Mouse (Mus musculus): Measurements from ENCODE around the gene BC147527. TPM values are rescaled to one million over a fixed set of nuclear protein-coding genes. Genes with fewer than 3 reads are reported as not detected.
"Not testable (repeated sequence)": the region's sequence is repeated elsewhere in the genome, so short reads cannot be mapped to it uniquely, and the experiment has no call there.

BC147527 gene
- polyA plus RNA-seq (2015; fragmentation: Nextera tagmentation; extraction: Ambion mirVana): 0.34 and 0.41 TPM in 2 replicates

DNA sequence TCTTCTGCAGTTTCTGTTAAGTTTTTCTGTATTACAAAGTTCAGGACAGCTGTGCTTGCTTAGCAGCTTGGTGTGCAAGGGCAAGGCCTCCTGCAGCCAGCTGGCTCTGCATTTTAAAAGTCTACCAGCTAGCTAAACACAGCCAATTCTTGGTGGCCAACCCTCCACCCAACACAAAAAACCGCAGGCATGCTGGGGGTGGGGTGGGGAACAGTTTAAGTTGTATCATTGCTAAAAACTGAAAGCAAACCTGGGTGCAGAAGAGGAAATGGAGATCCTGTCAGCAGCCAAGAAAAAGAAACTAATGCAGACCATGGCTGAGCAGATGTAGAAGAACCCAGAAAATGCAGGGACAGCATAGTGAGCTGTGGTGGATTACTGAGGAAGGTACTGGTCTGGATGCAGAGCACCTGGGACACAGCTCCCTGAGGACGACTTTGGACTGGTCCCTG, at the start of gene BC147527:
Gene BC147527 (plus strand): TSS at position 402 of the 452 bp plus-strand sequence.
- Histone ChIP-seq H3K36me3 (ENCODE audit: insufficient read depth, low read length) (no peaks in the 10 kb centered on the region), H3K4me1 (replicated peaks; ENCODE audit: insufficient read depth, low read length) (no peaks in the 10 kb centered on the region), H3K4me2 (ENCODE audit: low read length) (no peak within 1 kb of the TSS), H3K4me3 (replicated peaks; ENCODE audit: low read depth, low read length) (no peak within 1 kb of the TSS), H3K27me3 (ENCODE audit: insufficient read depth, low read length) (no peaks in the 10 kb centered on the region), H3K27ac (no peak within 1 kb of the TSS), H3K9ac (ENCODE audit: low read depth, low read length) (no peak within 1 kb of the TSS), H3K9me3 (replicated peaks; ENCODE audit: low read length) (no peaks in the 10 kb centered on the region)
- WGBS: 55% methylated on average over 2 of the region's 2 CpGs
- TF ChIP-seq CTCF (IDR thresholded peaks at IDR 0.05; ENCODE audit: low read depth): no peak
- ATAC-seq (replicated peaks; ENCODE audit: low FRiP score, low read depth): no peak
- DNase-seq (ENCODE audit: low spot score): no peak

GRCm38 (mm10) chr13:120251208-120251924, 48.8 kb upstream of the BC147527 start:
- not testable (repeated sequence) for H3K9me3 ChIP-seq (replicated peaks; ENCODE audit: low read length); H3K9ac ChIP-seq (ENCODE audit: low read depth, low read length); ATAC-seq (replicated peaks; ENCODE audit: low FRiP score, low read depth); H3K4me1 ChIP-seq (replicated peaks; ENCODE audit: insufficient read depth, low read length); H3K27me3 ChIP-seq (ENCODE audit: insufficient read depth, low read length); H3K27ac ChIP-seq; H3K4me3 ChIP-seq (replicated peaks; ENCODE audit: low read depth, low read length); H3K36me3 ChIP-seq (ENCODE audit: insufficient read depth, low read length); DNase-seq (ENCODE audit: low spot score); H3K4me2 ChIP-seq (ENCODE audit: low read length)
- 85% methylated on average over 2 of the region's 3 CpGs for WGBS

- H3K27me3 ChIP-seq (ENCODE audit: insufficient read depth, low read length); H3K9ac ChIP-seq (ENCODE audit: low read depth, low read length); H3K36me3 ChIP-seq (ENCODE audit: insufficient read depth, low read length); DNase-seq (ENCODE audit: low spot score); H3K27ac ChIP-seq; H3K4me2 ChIP-seq (ENCODE audit: low read length); ATAC-seq (replicated peaks; ENCODE audit: low FRiP score, low read depth); H3K4me1 ChIP-seq (replicated peaks; ENCODE audit: insufficient read depth, low read length); H3K9me3 ChIP-seq (replicated peaks; ENCODE audit: low read length); H3K4me3 ChIP-seq (replicated peaks; ENCODE audit: low read depth, low read length): not testable (repeated sequence)
- WGBS: 91% methylated on average over 3 of the region's 3 CpGs
Observed at GRCm38 (mm10) chr13:120258817-120259658, 41.2 kb upstream of the BC147527 start.

DNA sequence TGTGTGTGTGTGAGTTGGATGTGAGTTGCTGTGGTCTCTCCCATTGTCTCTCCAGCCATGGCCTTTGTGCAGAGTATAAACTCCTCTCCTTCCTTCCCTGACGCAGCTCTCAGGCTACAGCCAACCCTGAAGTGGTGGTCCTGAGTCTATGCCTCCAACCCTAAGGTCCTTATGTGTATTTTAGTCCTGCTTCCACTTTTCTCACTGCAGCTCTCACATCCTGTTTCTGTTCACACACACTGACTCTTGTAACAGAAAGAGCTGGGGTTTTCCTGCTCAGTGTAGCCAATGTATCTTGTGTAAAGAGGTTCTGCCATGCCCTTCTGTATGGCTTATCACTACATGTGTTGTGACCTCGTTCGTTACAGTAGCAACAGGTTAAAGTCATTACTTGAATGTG, 40.5 kb upstream of the BC147527 start:
- H3K9ac ChIP-seq (ENCODE audit: low read depth, low read length); H3K27me3 ChIP-seq (ENCODE audit: insufficient read depth, low read length); H3K36me3 ChIP-seq (ENCODE audit: insufficient read depth, low read length); H3K4me3 ChIP-seq (replicated peaks; ENCODE audit: low read depth, low read length); DNase-seq (ENCODE audit: low spot score); H3K4me1 ChIP-seq (replicated peaks; ENCODE audit: insufficient read depth, low read length); H3K4me2 ChIP-seq (ENCODE audit: low read length); ATAC-seq (replicated peaks; ENCODE audit: low FRiP score, low read depth); H3K27ac ChIP-seq; H3K9me3 ChIP-seq (replicated peaks; ENCODE audit: low read length): not testable (repeated sequence)
- 75% methylated on average over 3 of the region's 3 CpGs for WGBS

GRCm38 (mm10) chr13:120262870-120263269, 37.3 kb upstream of the BC147527 start, which contains the start of gene AF067061:
Gene AF067061 (plus strand): TSS chr13:120263114.
- not testable (repeated sequence) for ATAC-seq (replicated peaks; ENCODE audit: low FRiP score, low read depth); DNase-seq (ENCODE audit: low spot score); H3K4me1 ChIP-seq (replicated peaks; ENCODE audit: insufficient read depth, low read length); H3K4me2 ChIP-seq (ENCODE audit: low read length); H3K9ac ChIP-seq (ENCODE audit: low read depth, low read length); H3K27ac ChIP-seq; H3K27me3 ChIP-seq (ENCODE audit: insufficient read depth, low read length); H3K36me3 ChIP-seq (ENCODE audit: insufficient read depth, low read length); H3K4me3 ChIP-seq (replicated peaks; ENCODE audit: low read depth, low read length); H3K9me3 ChIP-seq (replicated peaks; ENCODE audit: low read length)
- WGBS: 70% methylated on average over 2 of the region's 2 CpGs

DNA sequence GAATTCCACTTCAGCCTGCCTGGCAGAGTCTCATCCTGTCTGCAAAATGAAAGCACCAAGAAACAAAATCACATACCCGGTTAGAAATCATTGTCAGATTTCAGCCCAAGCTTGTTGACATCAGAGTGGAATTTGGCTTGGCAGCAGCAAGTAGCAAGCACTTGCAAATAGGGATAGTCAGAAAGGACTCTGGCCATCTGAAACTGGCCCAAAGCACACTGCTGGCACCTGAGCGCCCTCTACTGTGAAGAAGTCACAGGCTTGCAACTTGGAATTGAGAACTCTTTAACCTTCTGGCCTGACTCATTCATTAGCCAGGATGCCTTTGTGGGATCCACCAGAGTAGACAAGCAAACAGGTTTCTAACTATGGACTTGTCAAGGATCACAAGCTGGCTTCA, 22.4 kb upstream of the BC147527 start:
- WGBS: 21% methylated on average over 2 of the region's 2 CpGs
- not testable (repeated sequence) for H3K27ac ChIP-seq; ATAC-seq (replicated peaks; ENCODE audit: low FRiP score, low read depth); H3K4me2 ChIP-seq (ENCODE audit: low read length); DNase-seq (ENCODE audit: low spot score); H3K4me1 ChIP-seq (replicated peaks; ENCODE audit: insufficient read depth, low read length); H3K9me3 ChIP-seq (replicated peaks; ENCODE audit: low read length); H3K36me3 ChIP-seq (ENCODE audit: insufficient read depth, low read length); H3K9ac ChIP-seq (ENCODE audit: low read depth, low read length); H3K4me3 ChIP-seq (replicated peaks; ENCODE audit: low read depth, low read length); H3K27me3 ChIP-seq (ENCODE audit: insufficient read depth, low read length)

All from kidney, postnatal 0 days (tissue).